Mouse (Mus musculus) small intestine, adult 2 months (tissue): Measurements from ENCODE around the gene Foxo3.

Experiments used
- CTCF ChIP-seq: fragments of 200-500 bp; IDR thresholded peaks from 2 replicates; pipeline ENCODE4 v1.5.1; 2012; ENCODE audit warnings: low read depth, mild to moderate bottlenecking, control low read depth, inconsistent platforms, low read length, moderate library complexity, mixed read lengths; ENCODE audit not compliant: insufficient replicate concordance, insufficient read length; ENCODE audit errors: extremely low read depth
- POLR2A ChIP-seq: fragments of 200-500 bp; IDR thresholded peaks from 2 replicates; pipeline ENCODE4 v1.6.1; 2012; ENCODE audit warnings: low read depth, mild to moderate bottlenecking, control low read depth, inconsistent platforms, low read length, moderate library complexity

DNA sequence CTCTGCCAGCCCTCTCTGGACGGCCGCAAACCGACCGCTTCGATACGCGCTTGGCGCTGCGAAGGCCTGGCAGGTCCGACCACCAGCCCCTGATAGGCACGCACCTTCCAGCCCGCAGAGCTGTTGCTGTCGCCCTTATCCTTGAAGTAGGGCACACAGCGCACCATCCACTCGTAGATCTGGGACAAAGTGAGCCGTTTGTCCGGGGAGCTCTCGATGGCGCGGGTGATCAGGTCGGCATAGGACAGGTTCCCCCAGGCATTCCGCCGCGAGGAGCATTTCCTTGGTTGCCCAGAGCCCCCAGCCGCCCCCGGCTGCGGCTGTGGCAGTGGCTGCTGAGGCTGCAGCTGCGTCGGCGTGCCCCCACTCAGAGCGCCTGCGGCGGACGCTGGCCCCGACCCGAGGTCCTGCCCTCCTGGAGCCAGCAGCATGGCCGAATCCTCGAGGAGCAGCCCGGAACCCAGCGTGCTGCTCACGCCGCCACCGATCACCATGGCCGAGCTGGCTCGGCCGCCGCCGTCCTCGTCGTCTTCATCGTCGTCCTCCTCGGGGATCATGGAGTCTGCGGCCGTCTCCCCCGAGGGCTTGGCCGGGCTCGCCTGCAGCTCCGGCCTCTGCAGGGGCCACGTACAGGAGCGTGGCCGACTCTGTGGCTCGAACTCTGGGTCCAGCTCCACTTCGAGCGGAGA lies 1.7 kb downstream of the Foxo3 start:
- no peak for TF ChIP-seq CTCF
- no peak for TF ChIP-seq POLR2A
